Mouse (Mus musculus) myocyte (in vitro differentiated cells): ENCODE measurements at regions not wholly inside any gene's neighbourhood (a gene's known extent, or its start where the extent isn't known, plus 50 kb on each side); places are given as distances from the start of the nearest gene placed in this dataset.
"Not testable (repeated sequence)": the region's sequence is repeated elsewhere in the genome, so short reads cannot be mapped to it uniquely, and the experiment has no call there.

Source experiments
- CEBPB ChIP-seq: IDR thresholded peaks from 2 replicates; pipeline ENCODE4 v1.6.1; 2011; ENCODE audit warnings: mild to moderate bottlenecking, moderate library complexity; ENCODE audit not compliant: poor library complexity, insufficient read depth, severe bottlenecking
- POLR2A ChIP-seq: IDR thresholded peaks from one replicate; pipeline ENCODE4 v1.6.1; 2011; ENCODE audit warnings: low read depth, mild to moderate bottlenecking, control low read depth, moderate library complexity; ENCODE audit not compliant: insufficient read length
- USF1 ChIP-seq: IDR thresholded peaks from one replicate; pipeline ENCODE4 v1.6.1; 2011; ENCODE audit warnings: low read depth, mild to moderate bottlenecking, control low read depth, moderate library complexity

- not testable (repeated sequence) for TF ChIP-seq USF1, POLR2A, CEBPB
Observed at GRCm38 (mm10) chr7:62262174-62262573, 84.2 kb upstream of the Ndn start.
